Mouse (Mus musculus) midbrain, embryonic 15.5 days (tissue): ENCODE results near the gene Rtl1. TPM values are rescaled to one million over a fixed set of nuclear protein-coding genes. Genes with fewer than 3 reads are reported as not detected.
A peak's percentile ranks its signal among the peaks of the same experiment; 100 is the strongest.

Experiments used
- ATAC-seq: fragments of 200-750 bp; cut with Nextera tagmentation; replicated peaks from 2 replicates; pipeline ENCODE4 v1.8.0; 2017; ENCODE audit warnings: moderate TSS enrichment
- H3K27ac ChIP-seq: fragments of 300-500 bp; sonication (generic); 2 replicates; pipeline ENCODE4 v1.5.1; 2015; ENCODE audit warnings: mild to moderate bottlenecking, inconsistent platforms
- H3K27me3 ChIP-seq: fragments of 300-500 bp; sonication (generic); replicated peaks from 2 replicates; pipeline ENCODE4 v1.6.1; 2015; ENCODE audit warnings: inconsistent platforms
- H3K36me3 ChIP-seq: fragments of 300-500 bp; sonication (generic); replicated peaks from 2 replicates; pipeline ENCODE4 v1.6.1; 2015; ENCODE audit warnings: inconsistent platforms
- H3K4me1 ChIP-seq: fragments of 300-500 bp; sonication (generic); 2 replicates; pipeline ENCODE4 v1.6.1; 2015; ENCODE audit warnings: inconsistent platforms
- H3K4me2 ChIP-seq: fragments of 300-500 bp; sonication (generic); 2 replicates; pipeline ENCODE4 v1.6.1; 2015; ENCODE audit warnings: inconsistent platforms, mild to moderate bottlenecking, moderate library complexity
- H3K4me3 ChIP-seq: fragments of 300-500 bp; sonication (generic); 2 replicates; pipeline ENCODE4 v1.5.1; 2015; ENCODE audit warnings: mild to moderate bottlenecking, inconsistent platforms
- H3K9ac ChIP-seq: fragments of 300-500 bp; sonication (generic); 2 replicates; pipeline ENCODE4 v1.6.1; 2015; ENCODE audit warnings: mild to moderate bottlenecking, inconsistent platforms
- H3K9me3 ChIP-seq: fragments of 300-500 bp; sonication (generic); 2 replicates; pipeline ENCODE4 v1.6.1; 2016; ENCODE audit warnings: inconsistent platforms
- WGBS: fragments of 180-500 bp; shearing (Covaris S2); methylation state at CpG from one replicate; pipeline ENCODE4 v1.1.7; 2015; ENCODE audit warnings: mixed read lengths; 5-methylcytosine and 5-hydroxymethylcytosine counted together
- microRNA counts: library from miRNA; unstranded; fragments of <30 nt; microRNA quantifications from one replicate; lab custom pipeline; 2016
- microRNA-seq: library from miRNA; unstranded; fragments of <30 nt; microRNA quantifications from one replicate; pipeline ENCODE4, GENCODE M21; 2016
- polyA plus RNA-seq: library from polyadenylated mRNA; unstranded; fragments of >200 nt; fragmentation: Nextera tagmentation; extraction: Ambion mirVana; gene quantifications from 2 replicates; pipeline ENCODE4 v1.2.1, GENCODE M21; 2015

Rtl1 gene
- polyA plus RNA-seq, 1 experiment from 2014 or later = 2.7 TPM

- H3K4me1 ChIP-seq = peaks cover 9% of the 10 kb centered on the region
- H3K27ac ChIP-seq = peak overlapping the region; percentile 82
- no peaks in the 10 kb centered on the region for H3K36me3 ChIP-seq
- H3K27me3 ChIP-seq = no peaks in the 10 kb centered on the region
- H3K4me3 ChIP-seq = peak overlapping the region; percentile 54
- peak overlapping the region; percentile 55 for H3K4me2 ChIP-seq
- ATAC-seq = peak; percentile 62
- no peaks in the 10 kb centered on the region; the same call in 1 of the 2 replicates for H3K9me3 ChIP-seq
- WGBS = 41% methylated on average over 15 of the region's 17 CpGs
- 0 out of 2 replicates have a peak overlapping the region, but pooled peaks have one; percentile 73 for H3K9ac ChIP-seq
Measured at GRCm38 (mm10) chr12:109542635-109543249, 57.4 kb downstream of the Rtl1 start.

GRCm38 (mm10) chr12:109542011-109542410 lies 58.1 kb downstream of the Rtl1 start:
- Histone ChIP-seq H3K36me3 (no peaks in the 10 kb centered on the region), H3K4me2 (peak overlapping the region; percentile 55), H3K4me1 (peaks cover 4% of the 10 kb centered on the region), H3K9ac (peak overlapping the region; percentile 73), H3K4me3 (peak overlapping the region; percentile 54), H3K27me3 (no peaks in the 10 kb centered on the region), H3K27ac (peak overlapping the region; percentile 82), H3K9me3 (no peaks in the 10 kb centered on the region; the same call in 1 of the 2 replicates)
- no peak for ATAC-seq
- 46% methylated on average over 14 of the region's 14 CpGs for WGBS

GRCm38 (mm10) chr12:109541540-109541899 lies 58.6 kb downstream of the Rtl1 start:
- 39% methylated on average over 16 of the region's 16 CpGs for WGBS
- H3K4me2 ChIP-seq = peak overlapping the region; percentile 55
- ATAC-seq = no peak
- H3K9ac ChIP-seq = peak overlapping the region; percentile 73
- H3K9me3 ChIP-seq = no peaks in the 10 kb centered on the region; the same call in 1 of the 2 replicates
- peak overlapping the region; percentile 54 for H3K4me3 ChIP-seq
- H3K27ac ChIP-seq = peak overlapping the region; percentile 82
- H3K4me1 ChIP-seq = peaks cover 4% of the 10 kb centered on the region
- H3K27me3 ChIP-seq = no peaks in the 10 kb centered on the region
- no peaks in the 10 kb centered on the region for H3K36me3 ChIP-seq

- peak; percentile 71 for ATAC-seq
- H3K4me3 ChIP-seq = peak overlapping the region; percentile 54
- peak overlapping the region; percentile 55 for H3K4me2 ChIP-seq
- peaks cover 3% of the 10 kb centered on the region for H3K4me1 ChIP-seq
- H3K27me3 ChIP-seq = no peaks in the 10 kb centered on the region
- no peaks in the 10 kb centered on the region for H3K36me3 ChIP-seq
- H3K9me3 ChIP-seq = no peaks in the 10 kb centered on the region; the same call in 1 of the 2 replicates
- H3K27ac ChIP-seq = peak overlapping the region; percentile 90
- H3K9ac ChIP-seq = peak overlapping the region; percentile 73
- 46% methylated on average over 30 of the region's 30 CpGs for WGBS
Measured at GRCm38 (mm10) chr12:109540739-109541539, 59.2 kb downstream of the Rtl1 start.

GRCm38 (mm10) chr12:109539950-109540349 lies 60.2 kb downstream of the Rtl1 start:
- 46% methylated on average over 13 of the region's 13 CpGs for WGBS
- peak overlapping the region; percentile 46 for H3K9ac ChIP-seq
- H3K36me3 ChIP-seq = no peaks in the 10 kb centered on the region
- H3K4me2 ChIP-seq = peak overlapping the region; percentile 55
- no peak for ATAC-seq
- no peaks in the 10 kb centered on the region for H3K27me3 ChIP-seq
- H3K4me1 ChIP-seq = no peaks in the 10 kb centered on the region
- no peaks in the 10 kb centered on the region; the same call in 1 of the 2 replicates for H3K9me3 ChIP-seq
- peak overlapping the region; percentile 90 for H3K27ac ChIP-seq
- peak overlapping the region; percentile 54 for H3K4me3 ChIP-seq

MicroRNAs encoded within 50 kb of the gene (microRNA counts, 519-probe panel; counts per million panel counts)
- microRNA mmu-miR-1188 (lab: Ali Mortazavi, UCI) (1,661 counts per million, percentile 8 among the panel's probes with 10 or more counts), microRNA mmu-miR-127 (lab: Ali Mortazavi, UCI) (3,193 counts per million, percentile 73 among the panel's probes with 10 or more counts), microRNA mmu-miR-136 (lab: Ali Mortazavi, UCI) (4,171 counts per million, percentile 92 among the panel's probes with 10 or more counts), microRNA mmu-miR-1906 (lab: Ali Mortazavi, UCI) (2,571 counts per million, percentile 53 among the panel's probes with 10 or more counts), microRNA mmu-miR-337-3p (lab: Ali Mortazavi, UCI) (2,298 counts per million, percentile 35 among the panel's probes with 10 or more counts), microRNA mmu-miR-337-5p (lab: Ali Mortazavi, UCI) (2,397 counts per million, percentile 43 among the panel's probes with 10 or more counts), microRNA mmu-miR-341 (lab: Ali Mortazavi, UCI) (not detected), microRNA mmu-miR-370 (lab: Ali Mortazavi, UCI) (2,890 counts per million, percentile 64 among the panel's probes with 10 or more counts), microRNA mmu-miR-431 (lab: Ali Mortazavi, UCI) (3,299 counts per million, percentile 76 among the panel's probes with 10 or more counts), microRNA mmu-miR-432 (lab: Ali Mortazavi, UCI) (523 counts per million, percentile 1 among the panel's probes with 10 or more counts), microRNA mmu-miR-433 (lab: Ali Mortazavi, UCI) (3,807 counts per million, percentile 85 among the panel's probes with 10 or more counts), microRNA mmu-miR-434-3p (lab: Ali Mortazavi, UCI) (4,005 counts per million, percentile 90 among the panel's probes with 10 or more counts), microRNA mmu-miR-434-5p (lab: Ali Mortazavi, UCI) (3,011 counts per million, percentile 68 among the panel's probes with 10 or more counts), microRNA mmu-miR-493 (lab: Ali Mortazavi, UCI) (2,806 counts per million, percentile 62 among the panel's probes with 10 or more counts), microRNA mmu-miR-540-3p (lab: Ali Mortazavi, UCI) (303 counts per million, percentile 0 among the panel's probes with 10 or more counts), microRNA mmu-miR-540-5p (lab: Ali Mortazavi, UCI) (not detected), microRNA mmu-miR-665 (lab: Ali Mortazavi, UCI) (1,183 counts per million, percentile 3 among the panel's probes with 10 or more counts), microRNA mmu-miR-673-3p (lab: Ali Mortazavi, UCI) (not detected), microRNA mmu-miR-673-5p (lab: Ali Mortazavi, UCI) (not detected), microRNA mmu-miR-770-3p (lab: Ali Mortazavi, UCI) (2,708 counts per million, percentile 58 among the panel's probes with 10 or more counts), microRNA mmu-miR-770-5p (lab: Ali Mortazavi, UCI) (2,154 counts per million, percentile 26 among the panel's probes with 10 or more counts)

Small RNAs within 50 kb of the gene (microRNA-seq; reads per million reads assigned to microRNA genes)
- gene Gm23912 (not detected), gene Mir1188 (9.0 reads per million, percentile 30 among the genes with 10 or more reads in this experiment), gene Mir127 (8,989 reads per million, percentile 95 among the genes with 10 or more reads in this experiment), gene Mir136 (not detected), gene Mir1906-1 (not detected), gene Mir3070a (4.0 reads per million, percentile 20 among the genes with 10 or more reads in this experiment), gene Mir3070b (not detected), gene Mir3071 (not detected), gene Mir337 (not detected), gene Mir341 (715 reads per million, percentile 76 among the genes with 10 or more reads in this experiment), gene Mir3544 (not detected), gene Mir370 (1,099 reads per million, percentile 80 among the genes with 10 or more reads in this experiment), gene Mir431 (2,980 reads per million, percentile 87 among the genes with 10 or more reads in this experiment), gene Mir432 (not detected), gene Mir433 (2,223 reads per million, percentile 84 among the genes with 10 or more reads in this experiment), gene Mir434 (2,735 reads per million, percentile 86 among the genes with 10 or more reads in this experiment), gene Mir493 (49.8 reads per million, percentile 46 among the genes with 10 or more reads in this experiment), gene Mir540 (490 reads per million, percentile 70 among the genes with 10 or more reads in this experiment), gene Mir665 (323 reads per million, percentile 65 among the genes with 10 or more reads in this experiment), gene Mir673 (99.7 reads per million, percentile 55 among the genes with 10 or more reads in this experiment), gene Mir770 (1,261 reads per million, percentile 82 among the genes with 10 or more reads in this experiment)

Other genes starting within 250 kb of the Rtl1 start
- gene Dlk1, start 147.5 kb downstream of the Rtl1 start, polyA plus RNA-seq = 70.6 and 76.0 TPM in 2 replicates